Mouse (Mus musculus): ENCODE data around the gene Adgrb2. TPM values are rescaled to one million over a fixed set of nuclear protein-coding genes. Genes with fewer than 3 reads are reported as not detected.
A peak's percentile ranks its signal among the peaks of the same experiment; 100 is the strongest.

Adgrb2 gene
- 0.12 TPM in 1 of 2 replicates, not detected in the other for total RNA-seq (2017)

DNA sequence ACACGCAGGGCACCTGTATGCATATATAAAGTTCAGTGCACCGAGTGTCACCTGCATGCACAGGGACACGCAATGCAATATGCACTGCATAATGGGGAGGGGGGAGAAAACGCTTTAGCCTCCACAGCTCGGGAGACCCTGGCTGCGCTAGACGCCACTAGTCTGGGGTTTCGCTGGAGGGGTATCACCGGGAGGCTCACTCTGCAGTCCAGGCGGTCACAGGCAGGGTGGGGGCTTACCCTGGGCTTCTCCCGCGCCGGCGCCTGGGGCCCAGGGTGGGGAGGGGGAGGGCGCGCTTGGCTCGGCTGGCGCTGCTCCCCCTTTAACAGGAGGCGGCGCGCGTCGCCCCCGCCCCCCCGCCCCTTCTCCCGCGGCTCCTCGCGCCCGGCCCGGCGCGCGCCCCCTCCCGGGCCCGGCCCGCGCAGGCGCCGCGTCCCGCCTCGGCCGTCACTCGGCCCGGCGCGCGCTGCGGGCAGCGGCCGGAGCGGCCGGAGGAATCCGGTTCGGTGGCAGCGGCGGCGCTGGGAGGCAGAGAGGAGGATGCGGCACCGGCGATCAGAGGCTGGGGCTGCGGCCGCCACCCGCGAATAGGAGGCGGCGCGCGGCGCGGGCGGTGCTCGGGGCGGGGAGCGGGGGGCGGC is at the start of gene Adgrb2:
Gene Adgrb2 (plus strand): TSS at position 450 of the 641 bp plus-strand sequence.
- ATAC-seq (ENCODE audit: extremely low read depth, insufficient number of reproducible peaks, low FRiP score, poor library complexity, severe bottlenecking), result no peak

DNA sequence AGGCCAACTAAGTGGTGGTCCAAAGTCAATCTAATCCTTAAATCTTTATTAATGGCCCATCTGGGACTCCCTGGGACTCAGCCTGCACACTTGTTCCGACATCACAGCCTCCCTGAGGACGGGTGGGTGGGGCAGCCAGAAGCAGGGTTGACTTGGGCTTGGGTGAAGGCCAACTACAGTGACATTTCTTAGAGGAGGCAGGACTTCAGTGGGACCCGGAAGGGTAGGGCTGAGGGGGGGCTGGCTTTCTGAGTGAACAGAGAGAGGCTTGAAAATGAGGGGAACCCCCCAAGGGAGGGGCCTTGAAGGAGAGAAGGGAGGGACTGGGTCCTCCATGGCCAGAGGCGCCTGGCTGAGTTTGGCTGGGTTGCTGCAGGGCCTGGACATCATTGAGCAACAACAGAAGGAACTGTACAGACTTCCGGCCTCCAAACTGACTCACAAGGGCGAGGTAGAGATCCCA is 33.3 kb upstream of the Adgrb2 start:
- no peak for ATAC-seq (ENCODE audit: extremely low read depth, insufficient number of reproducible peaks, low FRiP score, poor library complexity, severe bottlenecking)

DNA sequence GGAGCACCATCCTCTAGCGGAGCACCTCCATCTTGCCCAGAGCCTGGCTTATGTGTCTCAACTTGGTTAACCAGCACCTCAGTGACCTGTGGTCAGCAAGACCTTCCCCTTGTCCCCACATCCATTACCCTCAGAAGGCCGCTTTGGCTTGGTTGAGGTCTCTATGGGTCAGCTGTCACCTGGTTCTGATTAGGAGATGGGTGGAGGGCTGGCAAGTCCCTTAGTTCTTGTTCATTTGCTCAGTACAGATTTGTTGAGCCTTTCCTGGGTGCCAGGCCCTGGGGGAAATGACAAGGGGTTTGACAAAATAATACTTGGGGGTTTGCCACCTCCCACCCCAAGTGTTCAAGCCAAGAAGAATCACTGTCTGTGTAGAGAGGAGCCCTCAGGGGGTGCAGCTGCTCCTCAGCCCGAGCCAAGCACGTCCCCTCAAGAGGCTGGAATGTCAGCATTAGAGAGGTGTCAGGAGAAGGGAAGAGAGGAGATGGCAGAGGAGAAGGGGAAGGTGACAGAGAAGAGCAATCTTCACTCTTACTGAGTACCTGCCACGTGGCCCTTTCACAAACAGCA is 32.3 kb upstream of the Adgrb2 start:
- ATAC-seq (ENCODE audit: extremely low read depth, insufficient number of reproducible peaks, low FRiP score, poor library complexity, severe bottlenecking), result no peak

DNA sequence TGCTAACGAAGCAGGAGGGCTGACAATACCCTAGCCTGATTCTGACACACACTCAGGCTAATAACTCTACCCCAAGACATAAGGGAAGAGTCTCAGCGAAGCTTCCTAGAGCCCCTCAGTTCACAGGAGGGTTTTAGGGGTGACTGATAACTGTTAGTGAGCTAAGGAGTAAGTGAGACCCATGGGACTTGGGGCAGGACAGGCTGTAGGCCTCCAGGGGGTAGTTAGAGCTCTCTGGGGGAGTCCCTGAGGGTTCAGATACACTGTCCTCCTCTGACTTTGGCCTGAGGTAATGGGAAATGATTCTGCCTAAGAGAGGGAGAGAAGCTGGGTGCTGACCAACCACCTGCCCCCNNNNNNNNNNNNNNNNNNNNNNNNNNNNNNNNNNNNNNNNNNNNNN is 30.1 kb upstream of the Adgrb2 start:
- no peak for ATAC-seq (ENCODE audit: extremely low read depth, insufficient number of reproducible peaks, low FRiP score, poor library complexity, severe bottlenecking)

DNA sequence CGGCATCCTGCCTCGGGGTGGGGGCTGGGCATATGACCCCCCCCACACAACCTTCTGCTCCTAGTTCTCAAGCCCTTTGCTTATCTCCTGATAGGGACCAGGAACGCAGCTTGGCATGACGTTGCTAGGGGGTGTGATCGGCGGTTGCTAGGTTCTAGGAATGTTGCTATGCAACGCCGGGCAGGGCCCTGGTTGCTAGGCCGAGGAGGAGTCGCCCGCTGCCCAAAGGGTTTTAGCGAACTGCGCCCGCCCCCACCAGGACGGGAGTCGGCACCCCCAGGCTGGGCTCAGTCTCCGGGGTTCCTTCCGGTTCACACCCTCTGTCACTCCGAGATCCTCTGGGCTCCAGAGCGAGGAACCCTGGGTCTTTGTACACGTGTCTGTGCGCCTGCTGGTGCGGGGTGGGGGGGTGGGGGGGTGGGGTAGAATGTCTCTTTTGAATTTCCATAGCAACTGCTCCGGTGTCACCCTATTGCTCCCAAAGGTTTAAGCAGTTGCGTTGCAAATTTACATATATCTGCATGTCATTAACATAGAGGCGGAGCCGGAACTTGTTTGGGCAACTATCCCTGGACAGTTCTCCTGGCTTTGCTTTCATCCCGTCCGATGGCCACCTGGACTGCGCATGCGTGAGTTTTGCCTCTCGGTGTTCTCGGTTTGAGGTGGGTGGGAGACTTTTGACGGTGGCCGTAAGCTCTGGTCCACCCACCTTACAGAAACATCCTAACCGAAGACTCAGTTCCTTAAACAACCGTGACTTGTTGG is 24.3 kb upstream of the Adgrb2 start:
- peak; percentile 16; the same call in 1 of the 2 replicates for ATAC-seq (ENCODE audit: extremely low read depth, insufficient number of reproducible peaks, low FRiP score, poor library complexity, severe bottlenecking)

DNA sequence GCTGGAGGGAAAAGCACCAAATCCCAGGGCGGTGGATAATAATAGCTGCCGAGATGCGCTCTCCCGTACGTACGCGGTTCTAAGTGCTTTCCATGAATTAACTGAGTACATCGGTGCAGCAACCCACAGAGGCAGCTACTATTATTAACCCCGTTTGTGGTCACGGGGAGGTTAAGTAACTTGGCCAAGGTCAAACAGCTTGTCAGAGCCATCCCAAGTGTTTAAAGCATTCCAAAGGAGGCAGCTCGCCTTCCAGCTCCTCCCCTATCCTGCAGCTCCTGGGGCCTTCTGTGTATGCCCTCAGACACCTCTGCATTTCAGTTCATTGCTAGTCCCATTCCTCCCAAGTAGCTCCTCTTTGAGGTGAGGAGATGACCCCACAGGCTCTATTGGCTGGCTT is 19.4 kb upstream of the Adgrb2 start:
- ATAC-seq (ENCODE audit: extremely low read depth, insufficient number of reproducible peaks, low FRiP score, poor library complexity, severe bottlenecking), result no peak

DNA sequence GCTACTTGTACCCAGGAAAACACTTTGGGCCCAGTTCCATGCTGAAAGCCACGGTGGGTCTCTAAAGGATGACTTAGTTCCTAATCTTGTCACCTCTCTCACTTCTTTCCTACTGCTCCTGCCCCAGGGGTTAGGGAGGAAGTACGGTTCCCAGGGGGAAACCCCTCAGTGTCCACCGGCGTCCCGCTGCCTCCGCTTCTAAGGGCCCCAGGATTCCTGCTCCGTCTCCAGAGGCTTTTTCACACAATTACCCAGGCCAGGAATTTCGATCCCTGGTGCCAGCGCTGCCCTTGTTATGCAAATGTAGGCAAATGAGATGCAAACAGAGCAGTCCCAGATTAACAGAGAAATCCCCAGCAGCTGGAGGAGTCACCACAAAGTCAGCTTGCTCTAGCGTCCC is 18.5 kb upstream of the Adgrb2 start:
- no peak for ATAC-seq (ENCODE audit: extremely low read depth, insufficient number of reproducible peaks, low FRiP score, poor library complexity, severe bottlenecking)

DNA sequence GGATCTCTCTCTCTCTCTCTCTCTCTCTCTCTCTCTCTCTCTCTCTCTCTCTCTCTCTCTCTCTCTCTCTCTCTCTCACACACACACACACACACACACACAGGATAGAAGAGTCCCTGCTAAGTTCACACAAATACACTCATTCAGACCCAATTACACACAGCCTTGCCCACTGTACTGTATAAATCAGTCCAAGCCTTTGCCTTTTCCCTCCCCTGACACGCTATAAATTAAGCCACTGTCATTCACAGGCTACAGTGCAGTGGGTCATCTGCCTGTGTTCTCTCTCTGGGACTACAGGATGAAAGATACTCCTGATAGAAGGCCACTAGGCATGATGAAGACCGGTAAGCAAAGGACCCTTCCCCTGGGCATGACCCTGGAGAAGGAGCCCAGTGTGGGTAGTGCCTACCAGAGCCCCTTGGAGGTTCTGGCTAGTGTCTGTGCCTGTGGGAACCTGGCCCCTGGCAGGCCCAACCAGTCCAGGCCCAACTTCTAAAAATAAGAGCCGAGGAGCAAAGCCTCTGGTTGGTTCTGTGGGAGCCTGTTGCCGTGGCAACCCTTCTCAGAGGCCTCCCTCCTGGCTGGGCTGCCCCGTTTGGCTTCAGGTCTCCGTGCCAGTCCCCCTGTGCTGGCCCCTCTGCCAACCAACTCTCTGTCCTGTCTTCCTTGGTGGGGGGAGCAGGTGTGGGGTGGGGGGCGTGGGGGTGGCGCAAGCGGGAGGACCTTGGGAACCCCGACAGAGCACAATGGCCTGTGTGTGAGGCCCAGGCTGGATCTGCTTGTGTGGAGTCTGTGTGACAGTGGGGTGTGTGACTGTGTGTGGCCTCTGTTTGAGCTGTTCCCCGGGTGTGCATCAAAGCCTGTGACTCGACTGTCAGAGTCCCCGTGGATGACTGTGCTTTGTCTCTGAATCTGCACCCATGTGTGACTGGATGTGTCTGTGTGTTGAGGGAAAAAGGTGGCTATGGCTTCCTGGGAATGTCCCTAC is 17.4 kb upstream of the Adgrb2 start:
- no peak for ATAC-seq (ENCODE audit: extremely low read depth, insufficient number of reproducible peaks, low FRiP score, poor library complexity, severe bottlenecking)

DNA sequence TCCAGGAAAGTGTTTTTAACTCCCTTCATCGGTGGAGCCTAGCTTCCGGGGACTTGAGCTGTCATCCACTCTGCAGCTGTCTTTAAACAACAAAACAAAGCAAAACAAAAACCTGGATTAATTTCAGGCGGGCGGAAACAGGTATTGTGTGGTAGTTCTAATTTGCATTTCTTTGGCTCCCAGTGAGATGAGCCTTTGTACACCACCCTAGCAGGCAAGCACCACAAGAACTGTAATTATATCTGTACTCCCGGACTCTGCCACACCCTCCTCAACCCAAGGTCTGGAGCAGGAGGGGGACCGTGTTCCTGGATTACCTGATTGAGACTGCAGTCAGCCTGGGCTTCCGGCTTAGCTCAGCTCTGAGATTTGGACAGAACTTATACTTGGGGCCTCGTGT is 14.5 kb upstream of the Adgrb2 start:
- ATAC-seq (ENCODE audit: extremely low read depth, insufficient number of reproducible peaks, low FRiP score, poor library complexity, severe bottlenecking), result no peak

DNA sequence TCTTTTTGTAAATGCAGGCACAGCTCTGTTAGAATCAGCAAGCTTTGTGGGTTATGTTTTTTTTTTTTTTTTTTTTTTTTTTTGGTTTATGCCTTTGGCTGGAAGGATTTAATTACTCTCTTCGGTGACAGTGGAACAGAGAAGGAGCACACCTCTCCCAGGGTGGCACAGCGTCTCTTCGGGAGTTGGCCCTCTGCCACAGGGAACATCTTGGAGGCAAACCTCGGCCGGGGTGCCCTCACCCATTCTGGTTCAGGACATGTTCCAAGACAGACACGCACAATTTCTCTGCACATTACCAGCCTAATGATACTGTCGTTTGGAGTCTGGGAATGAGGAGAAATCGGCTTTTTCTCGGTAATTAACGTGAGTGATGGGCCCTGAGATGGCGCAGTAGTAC is 13.8 kb upstream of the Adgrb2 start:
- no peak for ATAC-seq (ENCODE audit: extremely low read depth, insufficient number of reproducible peaks, low FRiP score, poor library complexity, severe bottlenecking)

DNA sequence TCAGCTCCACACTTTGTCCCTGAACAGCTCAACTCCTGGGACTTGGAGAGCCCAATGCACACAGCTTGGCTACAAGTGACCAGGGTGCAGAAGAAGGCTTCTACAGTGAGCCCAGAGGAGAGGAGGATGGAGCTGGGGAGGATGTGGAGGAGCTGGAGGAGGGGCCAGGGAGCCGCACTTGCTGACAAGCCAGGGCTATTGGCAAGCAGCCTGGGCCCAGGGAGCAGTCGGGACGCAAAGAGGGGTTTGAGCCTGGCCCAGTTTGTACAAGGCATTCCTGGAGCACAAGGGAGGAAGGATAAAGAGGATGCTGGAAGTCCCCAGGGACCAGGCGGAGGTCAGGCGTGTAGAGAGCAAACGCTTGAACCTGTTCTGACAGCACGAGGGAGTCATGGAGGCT is 12.7 kb upstream of the Adgrb2 start:
- ATAC-seq (ENCODE audit: extremely low read depth, insufficient number of reproducible peaks, low FRiP score, poor library complexity, severe bottlenecking), result no peak

DNA sequence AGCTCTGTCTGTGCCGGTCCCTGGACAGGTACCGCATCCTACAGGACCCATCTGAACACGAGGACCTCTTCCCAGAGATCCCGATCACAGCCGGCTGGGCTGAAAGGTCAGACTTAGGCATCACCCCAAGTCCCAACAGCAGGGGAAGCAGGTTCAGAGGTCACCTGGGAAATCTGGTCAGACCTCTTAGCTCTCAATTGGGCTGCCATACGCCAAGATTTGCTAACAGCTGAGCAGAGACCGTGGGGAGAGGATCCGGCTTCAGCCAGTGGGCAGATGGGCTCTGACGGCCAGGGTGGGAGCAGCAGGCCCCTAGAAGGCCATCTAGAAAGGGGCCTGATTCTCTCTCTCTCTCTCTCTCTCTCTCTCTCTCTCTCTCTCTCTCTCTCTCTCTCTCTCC is 10.4 kb upstream of the Adgrb2 start:
- ATAC-seq (ENCODE audit: extremely low read depth, insufficient number of reproducible peaks, low FRiP score, poor library complexity, severe bottlenecking), result no peak

DNA sequence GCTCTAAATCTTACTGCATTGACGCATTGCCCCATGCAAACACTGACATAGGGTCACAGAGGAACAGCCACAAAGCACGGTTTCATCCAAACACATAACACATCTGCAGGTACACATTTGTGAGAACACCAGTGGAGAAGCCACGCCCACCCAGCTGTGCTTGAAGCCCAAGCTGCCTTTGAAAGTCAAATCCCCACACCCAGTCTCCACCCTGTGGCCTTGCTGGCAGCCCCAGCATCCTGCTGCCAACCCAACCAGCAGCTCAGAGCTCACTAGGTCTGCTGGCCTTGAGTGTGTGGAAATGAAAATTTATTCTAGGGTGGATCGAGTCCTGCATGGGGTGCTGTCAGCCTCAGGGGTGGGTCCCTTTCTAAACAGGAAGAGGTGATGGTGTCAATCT is 7.4 kb upstream of the Adgrb2 start:
- no peak for ATAC-seq (ENCODE audit: extremely low read depth, insufficient number of reproducible peaks, low FRiP score, poor library complexity, severe bottlenecking)

DNA sequence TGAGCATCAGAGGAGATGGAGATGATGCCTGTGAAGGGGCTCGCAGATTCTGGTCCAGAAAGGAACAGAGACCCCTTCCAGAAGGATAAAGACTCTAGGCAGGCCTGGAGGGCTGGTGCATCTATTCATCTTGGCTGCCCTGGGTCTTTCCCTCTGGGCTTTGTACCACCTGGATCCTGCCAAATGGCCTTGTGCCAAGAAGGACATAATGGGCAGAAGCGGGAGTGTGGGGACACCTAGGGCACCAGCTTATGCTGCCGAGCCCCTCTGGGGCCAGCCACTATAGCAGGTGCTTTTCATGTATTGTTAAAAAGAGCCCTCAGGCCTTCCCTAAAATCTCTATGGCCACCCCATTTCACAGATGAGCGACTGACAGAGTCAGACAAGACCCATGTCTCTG is 6.4 kb upstream of the Adgrb2 start:
- ATAC-seq (ENCODE audit: extremely low read depth, insufficient number of reproducible peaks, low FRiP score, poor library complexity, severe bottlenecking), result no peak

DNA sequence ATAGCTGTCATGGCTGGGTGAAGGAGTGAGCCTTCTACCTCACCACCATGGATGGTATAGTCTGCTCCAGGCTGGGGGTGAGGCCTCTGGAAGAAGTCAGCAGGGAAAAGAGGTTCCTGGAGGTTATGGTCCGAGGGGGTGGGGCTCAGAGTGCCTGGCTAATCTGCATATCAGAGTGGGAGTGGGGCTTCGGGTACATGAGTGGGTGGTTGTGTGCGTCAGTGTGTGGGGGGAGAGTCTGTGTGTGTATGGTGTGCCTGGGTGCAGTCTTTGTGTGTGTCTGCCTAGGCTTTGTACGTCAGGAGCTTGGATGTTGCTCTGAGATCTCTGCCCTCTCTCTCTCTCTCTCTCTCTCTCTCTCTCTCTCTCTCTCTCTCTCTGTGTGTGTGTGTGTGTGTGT is 5.7 kb upstream of the Adgrb2 start:
- ATAC-seq (ENCODE audit: extremely low read depth, insufficient number of reproducible peaks, low FRiP score, poor library complexity, severe bottlenecking), result no peak

DNA sequence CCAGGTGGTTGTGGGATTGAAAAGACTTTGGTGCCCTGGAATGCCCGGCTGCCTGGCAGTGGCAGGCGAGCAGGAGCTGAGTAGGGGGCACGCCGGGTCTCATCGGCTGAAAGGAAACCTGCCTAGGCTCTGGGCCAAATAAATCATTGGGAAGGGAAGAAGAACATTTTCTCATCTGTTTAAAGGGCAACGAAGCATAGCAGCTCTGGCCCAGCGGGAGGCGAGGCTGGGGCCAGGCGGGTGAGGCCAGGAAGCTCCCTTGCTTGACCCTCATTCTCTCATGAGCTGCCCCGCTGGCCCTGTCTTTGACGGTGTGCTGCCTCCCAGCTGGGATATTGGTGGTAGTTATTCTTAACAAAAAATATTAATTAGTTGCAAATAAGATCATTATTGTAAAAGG is 3.0 kb upstream of the Adgrb2 start:
- no peak for ATAC-seq (ENCODE audit: extremely low read depth, insufficient number of reproducible peaks, low FRiP score, poor library complexity, severe bottlenecking)

DNA sequence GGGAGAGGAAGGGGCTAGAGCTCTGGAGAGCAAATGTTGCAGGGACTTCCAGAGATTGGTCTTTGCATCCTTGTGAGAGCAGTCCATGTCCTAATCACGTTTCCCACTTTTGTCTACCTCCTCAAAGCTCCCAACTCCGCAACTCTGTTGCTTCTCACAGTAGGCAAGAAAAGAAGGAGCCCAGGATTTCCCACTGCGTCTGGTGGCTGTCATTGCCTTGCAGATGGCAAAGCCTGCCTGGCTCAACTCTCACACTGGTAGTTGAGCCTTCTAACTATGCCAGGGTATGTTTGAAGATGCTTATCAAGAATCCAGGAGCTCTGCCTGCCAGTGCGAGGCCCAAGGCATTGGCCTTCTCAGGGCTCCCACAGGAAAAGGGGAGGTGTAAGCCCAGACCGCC is 1.6 kb upstream of the Adgrb2 start:
- ATAC-seq (ENCODE audit: extremely low read depth, insufficient number of reproducible peaks, low FRiP score, poor library complexity, severe bottlenecking), result no peak

DNA sequence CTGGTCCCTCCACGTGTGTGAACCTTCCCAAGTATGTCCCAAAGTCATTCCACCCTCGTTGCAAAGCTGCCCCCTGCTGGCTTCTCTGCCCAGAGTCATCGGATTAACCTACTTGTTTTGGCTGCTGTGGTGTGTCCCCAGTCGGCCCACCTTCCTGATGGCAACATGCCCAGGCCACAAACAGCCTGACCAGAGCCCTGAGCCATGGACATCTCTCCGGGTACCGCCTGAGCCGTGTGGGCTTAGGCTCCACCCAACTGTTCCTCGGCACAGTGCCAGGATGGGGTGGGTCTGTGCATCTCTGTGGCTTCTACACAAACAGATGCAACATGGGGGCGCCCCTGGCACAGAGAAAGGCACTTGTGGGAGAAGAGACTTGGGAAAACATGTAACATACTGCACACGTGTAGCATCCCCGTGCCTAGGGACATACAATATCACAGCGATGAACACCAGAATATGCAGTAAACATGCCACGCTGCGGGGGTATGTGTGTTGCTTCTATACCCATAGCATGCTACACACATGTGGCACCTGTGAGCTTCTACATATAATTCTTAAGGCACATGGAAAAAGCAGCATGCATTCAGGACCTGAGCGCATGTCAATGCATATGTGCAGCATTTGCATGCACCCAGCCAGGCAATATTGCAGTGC is 778 bp upstream of the Adgrb2 start:
- no peak for ATAC-seq (ENCODE audit: extremely low read depth, insufficient number of reproducible peaks, low FRiP score, poor library complexity, severe bottlenecking)
